Mouse (Mus musculus): ENCODE data around the gene Abl1. TPM values are rescaled to one million over a fixed set of nuclear protein-coding genes. Genes with fewer than 3 reads are reported as not detected.

Abl1 gene
- polyA plus RNA-seq, 1 experiment from 2014 or later: 58.8 TPM

- ATAC-seq (no peak), DNase-seq (ENCODE audit: low read depth, low spot score) (no peak)
- in situ Hi-C loops (cut with MboI; ENCODE audit: low pct_unique_long_range_greater_than_20kb): no loop called here
- no peak for TF ChIP-seq CTCF (IDR thresholded peaks at IDR 0.05)
- POLR2A ChIA-PET: interaction anchor here (1.5 kb wide), 1 partner anchor 95 kb away, joined by 4 read pairs; the partner anchor contains the start of gene Abl1
- CTCF ChIA-PET: interaction anchor here (1.0 to 1.6 kb wide), 6 partner anchors 12 to 99 kb away, joined by 3 to 8 read pairs (median 4); no protein-coding TSS in a partner anchor
- H3K27me3 ChIP-seq: no peaks in the 10 kb centered on the region
These were observed 94.9 kb downstream of the Abl1 start for GRCm38 (mm10) chr2:31782958-31783602.

- no peak for ATAC-seq
- no peaks in the 10 kb centered on the region for H3K27me3 ChIP-seq
- CTCF ChIA-PET: interaction anchor here (0.6 to 3.6 kb wide), 6 partner anchors 11 to 101 kb away, joined by 3 to 27 read pairs (median 3); no protein-coding TSS in a partner anchor
- in situ Hi-C loops (cut with MboI; ENCODE audit: low pct_unique_long_range_greater_than_20kb): loop anchor here (5.0 kb wide), 2 partner anchors 98 to 303 kb away; partner anchors contain the start of gene Abl1
- no peak for DNase-seq (ENCODE audit: low read depth, low spot score)
- no peak for TF ChIP-seq CTCF (IDR thresholded peaks at IDR 0.05)
- POLR2A ChIA-PET: no interaction called here
These were observed 96.9 kb downstream of the Abl1 start for GRCm38 (mm10) chr2:31785074-31785473.

- in situ Hi-C loops (cut with MboI; ENCODE audit: low pct_unique_long_range_greater_than_20kb): loop anchor here (5.0 kb wide), 2 partner anchors 100 to 305 kb away; partner anchors contain the start of gene Abl1
- no peak for ATAC-seq
- no peak for TF ChIP-seq CTCF (IDR thresholded peaks at IDR 0.05)
- ChIA-PET CTCF (interaction anchor here (3.6 kb wide), 1 partner anchor 103 kb away, joined by 27 read pairs; no protein-coding TSS in a partner anchor), POLR2A (no interaction called here)
- H3K27me3 ChIP-seq: no peaks in the 10 kb centered on the region
- no peak for DNase-seq (ENCODE audit: low read depth, low spot score)
These were observed 98.9 kb downstream of the Abl1 start for GRCm38 (mm10) chr2:31787029-31787428.

GRCm38 (mm10) chr2:31788227-31788626 is 100.1 kb downstream of the Abl1 start:
- POLR2A ChIA-PET: interaction anchor here (0.5 to 0.7 kb wide), 2 partner anchors 21 to 103 kb away, joined by 3 read pairs; no protein-coding TSS in a partner anchor
- in situ Hi-C loops (cut with MboI; ENCODE audit: low pct_unique_long_range_greater_than_20kb): loop anchor here (5.0 kb wide), 2 partner anchors 101 to 306 kb away; partner anchors contain the start of gene Abl1

GRCm38 (mm10) chr2:31789215-31789614 is 101.0 kb downstream of the Abl1 start:
- H3K27me3 ChIP-seq: no peaks in the 10 kb centered on the region
- no peak for TF ChIP-seq CTCF (IDR thresholded peaks at IDR 0.05)
- ChIA-PET CTCF (interaction anchor here (1.2 to 1.9 kb wide), 2 partner anchors 105 kb away, joined by 4 to 8 read pairs; no protein-coding TSS in a partner anchor), POLR2A (interaction anchor here (0.9 kb wide), 1 partner anchor 8 kb away, joined by 3 read pairs; no protein-coding TSS in a partner anchor)
- ATAC-seq (no peak), DNase-seq (ENCODE audit: low read depth, low spot score) (no peak)
- in situ Hi-C loops (cut with MboI; ENCODE audit: low pct_unique_long_range_greater_than_20kb): loop anchor here (5.0 kb wide), 2 partner anchors 102 to 307 kb away; partner anchors contain the start of gene Abl1

More at GRCm38 (mm10) chr2:31788227-31788626, 100.1 kb downstream of the Abl1 start:
- no peak for ATAC-seq
- no peaks in the 10 kb centered on the region for H3K27me3 ChIP-seq
- no peak for DNase-seq (ENCODE audit: low read depth, low spot score)
- TF ChIP-seq CTCF (IDR thresholded peaks at IDR 0.05): no peak
- CTCF ChIA-PET: interaction anchor here (1.2 kb wide), 1 partner anchor 104 kb away, joined by 4 read pairs; no protein-coding TSS in a partner anchor

- POLR2A ChIA-PET: interaction anchor here (0.6 kb wide), 1 partner anchor 106 kb away, joined by 4 read pairs; no protein-coding TSS in a partner anchor
- no peak for TF ChIP-seq CTCF (IDR thresholded peaks at IDR 0.05)
- peak; percentile 90 for DNase-seq (ENCODE audit: low read depth, low spot score)
- ATAC-seq: peak; percentile 82
- CTCF ChIA-PET: interaction anchor here (1.9 kb wide), 1 partner anchor 107 kb away, joined by 8 read pairs; no protein-coding TSS in a partner anchor
- no peaks in the 10 kb centered on the region for H3K27me3 ChIP-seq
- in situ Hi-C loops (cut with MboI; ENCODE audit: low pct_unique_long_range_greater_than_20kb): no loop called here
These were observed 102.6 kb downstream of the Abl1 start for GRCm38 (mm10) chr2:31790728-31791251.

GRCm38 (mm10) chr2:31791260-31791659 is 103.1 kb downstream of the Abl1 start:
- ATAC-seq (peak; percentile 24), DNase-seq (ENCODE audit: low read depth, low spot score) (no peak)
- TF ChIP-seq CTCF (IDR thresholded peaks at IDR 0.05): no peak
- ChIA-PET CTCF (interaction anchor here (1.9 kb wide), 1 partner anchor 107 kb away, joined by 8 read pairs; no protein-coding TSS in a partner anchor), POLR2A (interaction anchor here (0.6 kb wide), 1 partner anchor 106 kb away, joined by 4 read pairs; no protein-coding TSS in a partner anchor)
- no peaks in the 10 kb centered on the region for H3K27me3 ChIP-seq
- in situ Hi-C loops (cut with MboI; ENCODE audit: low pct_unique_long_range_greater_than_20kb): no loop called here

GRCm38 (mm10) chr2:31792611-31793010 is 104.4 kb downstream of the Abl1 start:
- ChIA-PET POLR2A (interaction anchor here (0.9 kb wide), 1 partner anchor 9 kb away, joined by 3 read pairs; no protein-coding TSS in a partner anchor), CTCF (no interaction called here)
- DNase-seq (ENCODE audit: low read depth, low spot score): no peak
- in situ Hi-C loops (cut with MboI; ENCODE audit: low pct_unique_long_range_greater_than_20kb): no loop called here
- H3K27me3 ChIP-seq: no peaks in the 10 kb centered on the region
- no peak for TF ChIP-seq CTCF (IDR thresholded peaks at IDR 0.05)
- ATAC-seq: no peak

GRCm38 (mm10) chr2:31796943-31797342 is 108.8 kb downstream of the Abl1 start:
- TF ChIP-seq CTCF (IDR thresholded peaks at IDR 0.05): no peak
- ChIA-PET CTCF (no interaction called here), POLR2A (no interaction called here)
- no peak for ATAC-seq
- in situ Hi-C loops (cut with MboI; ENCODE audit: low pct_unique_long_range_greater_than_20kb): no loop called here
- no peaks in the 10 kb centered on the region for H3K27me3 ChIP-seq
- no peak for DNase-seq (ENCODE audit: low read depth, low spot score)

GRCm38 (mm10) chr2:31801416-31801815 is 113.2 kb downstream of the Abl1 start:
- ATAC-seq: no peak
- POLR2A ChIA-PET: interaction anchor here (0.9 kb wide), 1 partner anchor 9 kb away, joined by 3 read pairs; no protein-coding TSS in a partner anchor
- no peak for TF ChIP-seq CTCF (IDR thresholded peaks at IDR 0.05)

More at GRCm38 (mm10) chr2:31801416-31801815, 113.2 kb downstream of the Abl1 start:
- in situ Hi-C loops (cut with MboI; ENCODE audit: low pct_unique_long_range_greater_than_20kb): no loop called here
- DNase-seq (ENCODE audit: low read depth, low spot score): no peak
- H3K27me3 ChIP-seq: no peaks in the 10 kb centered on the region
- CTCF ChIA-PET: interaction anchor here (1.2 kb wide), 1 partner anchor 58 kb away, joined by 3 read pairs; no protein-coding TSS in a partner anchor
